Mouse (Mus musculus) adrenal gland, postnatal 10 days (tissue): ENCODE data around the gene Orm2. TPM values are rescaled to one million over a fixed set of nuclear protein-coding genes. Genes with fewer than 3 reads are reported as not detected.

Experiments
- DNase-seq: peaks from one replicate; pipeline ENCODE4 v3.0.0; 2021; ENCODE audit warnings: mixed read lengths
- long read RNA-seq, 2 experiments: library from polyadenylated mRNA; stranded (forward); transcript quantifications; one replicate each; pipeline ENCODE4 v2.0.0; 2021
- total RNA-seq, 2 experiments: library from RNA; stranded (reverse); gene quantifications; 2 replicates each; pipeline ENCODE4 v1.2.3; 2021

Orm2 gene
- total RNA-seq, result under 1 TPM in 1 of 2 experiments, not detected in 1; 0.84 TPM
- long read RNA-seq, experiment 1, partial matches to known transcripts, result 1 of 1 reads
- long read RNA-seq, experiment 1, other reads (novel, unspliced or antisense), result 0 of 1 reads
- long read RNA-seq, experiment 2, result 0 reads

GRCm38 (mm10) chr4:63362150-63362549 is at the start of gene Orm2:
Orm2 (plus strand) TSS chr4:63362449.
- peak; percentile 69 for DNase-seq

- DNase-seq, result no peak
These were observed 48.2 kb upstream of the Orm2 start for GRCm38 (mm10) chr4:63314063-63314462.

- peak; percentile 78 for DNase-seq
These were observed 46.0 kb upstream of the Orm2 start for GRCm38 (mm10) chr4:63316076-63316746.

GRCm38 (mm10) chr4:63319566-63319965 is 42.7 kb upstream of the Orm2 start:
- DNase-seq, result peak; percentile 82

GRCm38 (mm10) chr4:63323275-63323815 is 38.9 kb upstream of the Orm2 start:
- DNase-seq, result no peak

- no peak for DNase-seq
These were observed 28.8 kb upstream of the Orm2 start for GRCm38 (mm10) chr4:63333403-63333802.

GRCm38 (mm10) chr4:63338414-63339076 is 23.7 kb upstream of the Orm2 start:
- no peak for DNase-seq

- DNase-seq, result no peak
These were observed 19.8 kb upstream of the Orm2 start for GRCm38 (mm10) chr4:63342491-63342890.

GRCm38 (mm10) chr4:63343608-63344007 is 18.6 kb upstream of the Orm2 start:
- no peak for DNase-seq

GRCm38 (mm10) chr4:63344295-63344694 is 18.0 kb upstream of the Orm2 start, which contains the start of gene Orm1:
Orm1 (plus strand) TSS chr4:63344560.
- DNase-seq, result peak; percentile 75

GRCm38 (mm10) chr4:63345261-63345660 is 17.0 kb upstream of the Orm2 start:
- no peak for DNase-seq

GRCm38 (mm10) chr4:63346659-63347058 is 15.6 kb upstream of the Orm2 start:
- DNase-seq, result no peak

GRCm38 (mm10) chr4:63348524-63348923 is 13.7 kb upstream of the Orm2 start:
- no peak for DNase-seq

GRCm38 (mm10) chr4:63355877-63356665 is 6.2 kb upstream of the Orm2 start, which contains the start of gene Orm3:
Orm3 (plus strand) TSS chr4:63356162.
- peak; percentile 73 for DNase-seq

- peak; percentile 69 for DNase-seq
These were observed 5.2 kb upstream of the Orm2 start for GRCm38 (mm10) chr4:63356981-63357570.

GRCm38 (mm10) chr4:63359861-63360260 is 2.4 kb upstream of the Orm2 start:
- no peak for DNase-seq

- DNase-seq, result peak; percentile 95
These were observed 6.3 kb downstream of the Orm2 start for GRCm38 (mm10) chr4:63368577-63368976.

- no peak for DNase-seq
These were observed 8.6 kb downstream of the Orm2 start for GRCm38 (mm10) chr4:63370897-63371296.

GRCm38 (mm10) chr4:63371890-63372289 is 9.6 kb downstream of the Orm2 start:
- peak; percentile 60 for DNase-seq

- no peak for DNase-seq
These were observed 11.2 kb downstream of the Orm2 start for GRCm38 (mm10) chr4:63373404-63373803.

- no peak for DNase-seq
These were observed 12.1 kb downstream of the Orm2 start for GRCm38 (mm10) chr4:63374331-63374730.

- DNase-seq, result peak; percentile 43
These were observed 13.1 kb downstream of the Orm2 start for GRCm38 (mm10) chr4:63375367-63375766.
